Mouse (Mus musculus) urinary bladder, postnatal 4 days (tissue): ENCODE results near the gene Ccni.

ENCODE experiments used
- DNase-seq, 2 experiments: peaks; one replicate each; pipeline ENCODE4 v3.0.0; 2021 to 2022; ENCODE audit warnings: low spot score in 2 of 2

Ccni gene

GRCm38 (mm10) chr5:93136956-93137586, 69.2 kb downstream of the Ccni start:
- DNase-seq: no peak

GRCm38 (mm10) chr5:93135368-93136107, 70.8 kb downstream of the Ccni start:
- no peak for DNase-seq

- DNase-seq: no peak
Observed at GRCm38 (mm10) chr5:93133445-93134244, 72.7 kb downstream of the Ccni start.
